Mouse (Mus musculus): ENCODE measurements around the gene Tfg. TPM values are rescaled to one million over a fixed set of nuclear protein-coding genes. Genes with fewer than 3 reads are reported as not detected.

Gene Tfg
- polyA plus RNA-seq (2012; rRNA removed), result 68.5 and 82.5 TPM in 2 replicates

GRCm38 (mm10) chr16:56717224-56718200 is at the start of gene Tfg:
Gene Tfg (minus strand): TSS chr16:56717450.
- peak; percentile 97 to 99 for DNase-seq (ENCODE audit: extremely low spot score in 1 of 2, low spot score in 1 of 2)

- no peak for DNase-seq (ENCODE audit: extremely low spot score in 1 of 2, low spot score in 1 of 2)
Measured at GRCm38 (mm10) chr16:56729060-56729459, 11.8 kb upstream of the Tfg start.

- no peak for DNase-seq (ENCODE audit: extremely low spot score in 1 of 2, low spot score in 1 of 2)
Measured at GRCm38 (mm10) chr16:56724927-56725326, 7.7 kb upstream of the Tfg start.

GRCm38 (mm10) chr16:56722357-56722756 is 5.1 kb upstream of the Tfg start:
- no peak for DNase-seq (ENCODE audit: extremely low spot score in 1 of 2, low spot score in 1 of 2)

GRCm38 (mm10) chr16:56719031-56719430 is 1.8 kb upstream of the Tfg start:
- DNase-seq (ENCODE audit: extremely low spot score in 1 of 2, low spot score in 1 of 2), result no peak

- DNase-seq (ENCODE audit: extremely low spot score in 1 of 2, low spot score in 1 of 2), result peak in 1 of 2 experiments; percentile 10
Measured at GRCm38 (mm10) chr16:56716557-56717179, 582 bp downstream of the Tfg start.

- no peak for DNase-seq (ENCODE audit: extremely low spot score in 1 of 2, low spot score in 1 of 2)
Measured at GRCm38 (mm10) chr16:56715608-56716007, 1.6 kb downstream of the Tfg start.

- no peak for DNase-seq (ENCODE audit: extremely low spot score in 1 of 2, low spot score in 1 of 2)
Measured at GRCm38 (mm10) chr16:56710071-56710470, 7.2 kb downstream of the Tfg start.

- DNase-seq (ENCODE audit: extremely low spot score in 1 of 2, low spot score in 1 of 2), result no peak
Measured at GRCm38 (mm10) chr16:56705731-56706130, 11.5 kb downstream of the Tfg start.

GRCm38 (mm10) chr16:56700898-56701297 is 16.4 kb downstream of the Tfg start:
- no peak for DNase-seq (ENCODE audit: extremely low spot score in 1 of 2, low spot score in 1 of 2)

GRCm38 (mm10) chr16:56696448-56696847 is 20.8 kb downstream of the Tfg start:
- no peak for DNase-seq (ENCODE audit: extremely low spot score in 1 of 2, low spot score in 1 of 2)

GRCm38 (mm10) chr16:56690715-56691114 is 26.5 kb downstream of the Tfg start:
- DNase-seq (ENCODE audit: extremely low spot score in 1 of 2, low spot score in 1 of 2), result no peak

GRCm38 (mm10) chr16:56686747-56687146 is 30.5 kb downstream of the Tfg start:
- peak in 1 of 2 experiments; percentile 8 for DNase-seq (ENCODE audit: extremely low spot score in 1 of 2, low spot score in 1 of 2)

- no peak for DNase-seq (ENCODE audit: extremely low spot score in 1 of 2, low spot score in 1 of 2)
Measured at GRCm38 (mm10) chr16:56681010-56681645, 36.1 kb downstream of the Tfg start.

- peak; percentile 13 to 75 for DNase-seq (ENCODE audit: extremely low spot score in 1 of 2, low spot score in 1 of 2)
Measured at GRCm38 (mm10) chr16:56677146-56677545, 40.1 kb downstream of the Tfg start.

- DNase-seq (ENCODE audit: extremely low spot score in 1 of 2, low spot score in 1 of 2), result no peak
Measured at GRCm38 (mm10) chr16:56673420-56673819, 43.8 kb downstream of the Tfg start.

GRCm38 (mm10) chr16:56670941-56671340 is 46.3 kb downstream of the Tfg start:
- no peak for DNase-seq (ENCODE audit: extremely low spot score in 1 of 2, low spot score in 1 of 2)

GRCm38 (mm10) chr16:56669520-56669919 is 47.7 kb downstream of the Tfg start:
- no peak for DNase-seq (ENCODE audit: extremely low spot score in 1 of 2, low spot score in 1 of 2)

GRCm38 (mm10) chr16:56658866-56659265 is 58.4 kb downstream of the Tfg start:
- no peak for DNase-seq (ENCODE audit: extremely low spot score in 1 of 2, low spot score in 1 of 2)

- DNase-seq (ENCODE audit: extremely low spot score in 1 of 2, low spot score in 1 of 2), result no peak
Measured at GRCm38 (mm10) chr16:56655193-56655910, 61.9 kb downstream of the Tfg start.

Measured in frontal cortex, adult 2 months (tissue).